Mouse (Mus musculus): ENCODE results near the gene Adsl.

- TF ChIP-seq POLR2A (IDR thresholded peaks at IDR 0.05; ENCODE audit: control insufficient read depth, low read depth, low read length), result no peak
- no peak for TF ChIP-seq CTCF (IDR thresholded peaks at IDR 0.05; ENCODE audit: control insufficient read depth, insufficient read depth, insufficient replicate concordance, low read depth, low read length)
These were observed 48.0 kb downstream of the Adsl start for GRCm38 (mm10) chr15:80996090-80996835.
